Mouse (Mus musculus) heart, postnatal 0 days (tissue): ENCODE measurements at regions not wholly inside any gene's neighbourhood (a gene's known extent, or its start where the extent isn't known, plus 50 kb on each side); places are given as distances from the start of the nearest gene placed in this dataset.

Experiments
- ATAC-seq: fragments of 200-750 bp; cut with Nextera tagmentation; 2 replicates; pipeline ENCODE4 v1.8.0; 2017; ENCODE audit warnings: low read depth, moderate number of reproducible peaks, moderate library complexity; ENCODE audit not compliant: insufficient read depth
- DNase-seq: peaks from one replicate; pipeline ENCODE4 v3.0.0-alpha.2; 2016; ENCODE audit warnings: low spot score
- H3K27ac ChIP-seq: fragments of 300-500 bp; sonication (generic); 2 replicates; pipeline ENCODE4 v1.5.1; 2014; ENCODE audit warnings: low read depth, mild to moderate bottlenecking
- H3K27me3 ChIP-seq: fragments of 300-500 bp; sonication (generic); 2 replicates; pipeline ENCODE4 v1.6.1; 2014; ENCODE audit warnings: low read length, mixed read lengths; ENCODE audit not compliant: control insufficient read depth, insufficient read depth
- H3K36me3 ChIP-seq: fragments of 300-500 bp; sonication (generic); replicated peaks from 2 replicates; pipeline ENCODE4 v1.6.1; 2014; ENCODE audit warnings: low read length, mixed read lengths; ENCODE audit not compliant: control insufficient read depth, insufficient read depth
- H3K4me1 ChIP-seq: fragments of 300-500 bp; sonication (generic); 2 replicates; pipeline ENCODE4 v1.6.1; 2014; ENCODE audit warnings: antibody characterized with exemption; ENCODE audit not compliant: control insufficient read depth, insufficient read depth
- H3K4me2 ChIP-seq: fragments of 300-500 bp; sonication (generic); 2 replicates; pipeline ENCODE4 v1.6.1; 2014; ENCODE audit warnings: low read depth, mild to moderate bottlenecking, low read length, moderate library complexity
- H3K4me3 ChIP-seq: fragments of 300-500 bp; sonication (generic); 2 replicates; pipeline ENCODE4 v1.5.1; 2014; ENCODE audit warnings: low read depth, low read length
- H3K9ac ChIP-seq: fragments of 300-500 bp; sonication (generic); replicated peaks from 2 replicates; pipeline ENCODE4 v1.6.1; 2014; ENCODE audit warnings: low read depth, low read length, mixed read lengths
- H3K9me3 ChIP-seq: fragments of 300-500 bp; sonication (generic); replicated peaks from 2 replicates; pipeline ENCODE4 v1.6.1; 2016; ENCODE audit warnings: low read length; ENCODE audit not compliant: control insufficient read depth
- CTCF ChIP-seq: IDR thresholded peaks from 2 replicates; pipeline ENCODE4 v1.5.1; 2016; ENCODE audit warnings: antibody characterized with exemption, control low read depth, low read depth
- EP300 ChIP-seq: IDR thresholded peaks from 2 replicates; pipeline ENCODE4 v1.6.1; 2016; ENCODE audit warnings: antibody characterized with exemption, low read depth
- WGBS: fragments of 180-500 bp; shearing (Covaris S2); extraction: QIAGEN DNeasy Blood & Tissue Kit; methylation state at CpG from one replicate; pipeline ENCODE4 v1.1.7; 2014; 5-methylcytosine and 5-hydroxymethylcytosine counted together

- H3K4me2 ChIP-seq, result no peak overlapping the region
- H3K27ac ChIP-seq, result no peak overlapping the region
- H3K9ac ChIP-seq, result no peak overlapping the region
- peaks cover 3% of the 10 kb centered on the region; the same call in 1 of the 2 replicates for H3K4me1 ChIP-seq
- no peaks in the 10 kb centered on the region for H3K27me3 ChIP-seq
- TF ChIP-seq CTCF (no peak), EP300 (no peak)
- H3K4me3 ChIP-seq, result no peak overlapping the region
- ATAC-seq (no peak), DNase-seq (no peak)
- no peaks in the 10 kb centered on the region for H3K36me3 ChIP-seq
- WGBS, result 81% methylated on average over 9 of the region's 9 CpGs
- no peaks in the 10 kb centered on the region for H3K9me3 ChIP-seq
These were observed 337.7 kb upstream of the Rgma start for GRCm38 (mm10) chr7:73037638-73038037.

GRCm38 (mm10) chr7:73039921-73040320 is 335.4 kb upstream of the Rgma start:
- no peaks in the 10 kb centered on the region for H3K27me3 ChIP-seq
- no peak overlapping the region for H3K27ac ChIP-seq
- H3K4me3 ChIP-seq, result no peak overlapping the region
- no peaks in the 10 kb centered on the region for H3K9me3 ChIP-seq
- no peaks in the 10 kb centered on the region for H3K36me3 ChIP-seq
- H3K4me1 ChIP-seq, result peaks cover 3% of the 10 kb centered on the region; the same call in 1 of the 2 replicates
- 67% methylated on average over 4 of the region's 4 CpGs for WGBS
- ATAC-seq, result no peak
- no peak overlapping the region for H3K9ac ChIP-seq
- TF ChIP-seq CTCF (no peak), EP300 (no peak)
- no peak for DNase-seq
- H3K4me2 ChIP-seq, result no peak overlapping the region

- Histone ChIP-seq H3K9me3 (no peaks in the 10 kb centered on the region), H3K27me3 (no peaks in the 10 kb centered on the region), H3K27ac (no peak overlapping the region), H3K9ac (no peak overlapping the region), H3K4me1 (no peaks in the 10 kb centered on the region), H3K4me3 (no peak overlapping the region), H3K36me3 (no peaks in the 10 kb centered on the region), H3K4me2 (no peak overlapping the region)
- TF ChIP-seq CTCF, result no peak
- TF ChIP-seq EP300, result no peak
- DNase-seq (no peak), ATAC-seq (no peak)
- WGBS, result 71% methylated on average over 3 of the region's 3 CpGs
These were observed 331.0 kb upstream of the Rgma start for GRCm38 (mm10) chr7:73044316-73044715.

- H3K9me3 ChIP-seq, result no peaks in the 10 kb centered on the region
- 82% methylated on average over 2 of the region's 2 CpGs for WGBS
- H3K27ac ChIP-seq, result no peak overlapping the region
- no peaks in the 10 kb centered on the region for H3K36me3 ChIP-seq
- no peaks in the 10 kb centered on the region for H3K4me1 ChIP-seq
- no peak overlapping the region for H3K4me2 ChIP-seq
- 0 out of 2 replicates have a peak, but pooled peaks cover 3% of the 10 kb centered on the region for H3K27me3 ChIP-seq
- DNase-seq, result no peak
- ATAC-seq, result no peak
- TF ChIP-seq CTCF (no peak), EP300 (no peak)
- H3K4me3 ChIP-seq, result no peak overlapping the region
- no peak overlapping the region for H3K9ac ChIP-seq
These were observed 319.4 kb upstream of the Rgma start for GRCm38 (mm10) chr7:73055891-73056290.

GRCm38 (mm10) chr7:73063556-73063955 is 311.8 kb upstream of the Rgma start:
- Histone ChIP-seq H3K4me2 (no peak overlapping the region), H3K36me3 (no peaks in the 10 kb centered on the region), H3K27ac (no peak overlapping the region), H3K9ac (no peak overlapping the region), H3K4me1 (no peaks in the 10 kb centered on the region), H3K4me3 (no peak overlapping the region), H3K9me3 (no peaks in the 10 kb centered on the region), H3K27me3 (0 out of 2 replicates have a peak, but pooled peaks cover 9% of the 10 kb centered on the region)
- TF ChIP-seq EP300 (no peak), CTCF (no peak)
- ATAC-seq (no peak), DNase-seq (no peak)
- 82% methylated on average over 3 of the region's 3 CpGs for WGBS

GRCm38 (mm10) chr7:73068534-73068933 is 306.8 kb upstream of the Rgma start:
- H3K27ac ChIP-seq, result no peak overlapping the region
- 0 out of 2 replicates have a peak, but pooled peaks cover 6% of the 10 kb centered on the region for H3K4me1 ChIP-seq
- H3K4me2 ChIP-seq, result no peak overlapping the region
- H3K4me3 ChIP-seq, result no peak overlapping the region
- 0 out of 2 replicates have a peak, but pooled peaks cover 22% of the 10 kb centered on the region for H3K27me3 ChIP-seq
- DNase-seq (no peak), ATAC-seq (no peak)
- no peaks in the 10 kb centered on the region for H3K9me3 ChIP-seq
- H3K36me3 ChIP-seq, result no peaks in the 10 kb centered on the region
- 42% methylated on average over 1 of the region's 1 CpGs for WGBS
- no peak overlapping the region for H3K9ac ChIP-seq
- no peak for TF ChIP-seq CTCF
- no peak for TF ChIP-seq EP300
